Mouse (Mus musculus) right cerebral cortex, postnatal 36 days (tissue): Measurements from ENCODE around the gene Hira.
"Not testable (repeated sequence)": the region's sequence is repeated elsewhere in the genome, so short reads cannot be mapped to it uniquely, and the experiment has no call there.

Source experiments
- DNase-seq, 2 experiments: peaks; one replicate each; pipeline ENCODE4 v3.0.0; 2022; ENCODE audit warnings: low spot score in 2 of 2, mixed read lengths in 1 of 2

The Hira gene

GRCm38 (mm10) chr16:18921771-18922170 is 44.9 kb downstream of the Hira start:
- DNase-seq, result no peak

GRCm38 (mm10) chr16:18927963-18928362 is 51.1 kb downstream of the Hira start:
- no peak for DNase-seq

- DNase-seq, result no peak
Measured at GRCm38 (mm10) chr16:18938321-18939082, 61.7 kb downstream of the Hira start.

- DNase-seq, result no peak
Measured at GRCm38 (mm10) chr16:18943906-18944305, 67.1 kb downstream of the Hira start.

- DNase-seq, result no peak
Measured at GRCm38 (mm10) chr16:18948941-18949340, 72.1 kb downstream of the Hira start.

GRCm38 (mm10) chr16:18950351-18950750 is 73.5 kb downstream of the Hira start:
- DNase-seq, result no peak

GRCm38 (mm10) chr16:18952813-18953212 is 76.0 kb downstream of the Hira start:
- no peak for DNase-seq

- DNase-seq, result no peak
Measured at GRCm38 (mm10) chr16:18955070-18955469, 78.2 kb downstream of the Hira start.

GRCm38 (mm10) chr16:18963486-18963885 is 86.6 kb downstream of the Hira start:
- DNase-seq, result no peak

GRCm38 (mm10) chr16:18969420-18970128 is 92.7 kb downstream of the Hira start:
- DNase-seq, result no peak

- DNase-seq, result no peak
Measured at GRCm38 (mm10) chr16:18970837-18971236, 94.0 kb downstream of the Hira start.

- DNase-seq, result not testable (repeated sequence)
Measured at GRCm38 (mm10) chr16:18975665-18976064, 98.8 kb downstream of the Hira start.

- DNase-seq, result no peak
Measured at GRCm38 (mm10) chr16:18976315-18976714, 99.5 kb downstream of the Hira start.

GRCm38 (mm10) chr16:18986381-18986780 is 109.5 kb downstream of the Hira start:
- no peak for DNase-seq

GRCm38 (mm10) chr16:18986860-18987259 is 110.0 kb downstream of the Hira start:
- DNase-seq, result no peak

GRCm38 (mm10) chr16:19002610-19003389 is 126.0 kb downstream of the Hira start:
- DNase-seq, result not testable (repeated sequence)

GRCm38 (mm10) chr16:19003757-19004156 is 126.9 kb downstream of the Hira start:
- no peak for DNase-seq

GRCm38 (mm10) chr16:19005298-19005697 is 128.5 kb downstream of the Hira start:
- DNase-seq, result no peak

- DNase-seq, result no peak
Measured at GRCm38 (mm10) chr16:19006715-19007114, 129.9 kb downstream of the Hira start.

- not testable (repeated sequence) for DNase-seq
Measured at GRCm38 (mm10) chr16:19007186-19007591, 130.4 kb downstream of the Hira start.

- no peak for DNase-seq
Measured at GRCm38 (mm10) chr16:19010710-19011109, 133.9 kb downstream of the Hira start.

- no peak for DNase-seq
Measured at GRCm38 (mm10) chr16:19013550-19013949, 136.7 kb downstream of the Hira start.
